ENCODE assay signal across 9 mouse cellular contexts in genomic region chr11:22989786-22990185, GRCm38 (mm10). TPM values are rescaled to one million over a fixed set of nuclear protein-coding genes. Genes with fewer than 3 reads are reported as not detected.
DNase-seq lines count a peak whose midpoint lies in the region; ATAC-seq lines count a peak whose summit lies in the region.
"Had no signal": no experiment of that assay in that cellular context is flagged by ENCODE, and none has a peak within 500 bp of the region (broad histone marks: within the 10 kb centered on the region; RNA-seq: fewer than 3 reads in every experiment).

No protein-coding gene starts in this region.

- H3K36me3 ChIP-seq in kidney, embryonic 14.5 days (ENCODE audit: control insufficient read depth, insufficient read depth, low read length) = peaks cover 20% of the 10 kb centered on the region
- H3K36me3 ChIP-seq in hindbrain, embryonic 13.5 days = peaks cover 13% of the 10 kb centered on the region
- peaks cover 13% of the 10 kb centered on the region for H3K36me3 ChIP-seq in midbrain, embryonic 12.5 days

- WGBS in kidney, embryonic 14.5 days = 57% methylated on average over 1 of the region's 1 CpGs
- 52% methylated on average over 1 of the region's 1 CpGs for WGBS in hindbrain, embryonic 13.5 days
- 39% methylated on average over 1 of the region's 1 CpGs for WGBS in midbrain, embryonic 12.5 days

- no peak for DNase-seq in kidney, postnatal 4 days
- no peak for DNase-seq in cerebellum, postnatal 36 days
- DNase-seq in ovary, postnatal 10 days (ENCODE audit: low spot score) = no peak
- no peak for DNase-seq in testis, postnatal 10 days (ENCODE audit: low spot score)

- H3K4me3 ChIP-seq in kidney, embryonic 14.5 days (ENCODE audit: low read length) = peak overlapping the region; percentile 70
- peak overlapping the region; percentile 88 for H3K4me3 ChIP-seq in brown adipose tissue, adult 24 weeks (ENCODE audit: insufficient read depth, low read depth, low read length)
- peak overlapping the region; percentile 81 for H3K4me3 ChIP-seq in hindbrain, embryonic 13.5 days
- peak overlapping the region; percentile 88 for H3K4me3 ChIP-seq in midbrain, embryonic 12.5 days

- H3K9me3 ChIP-seq in kidney, embryonic 14.5 days (ENCODE audit: control insufficient read depth, low read length) = no peaks in the 10 kb centered on the region
- no peaks in the 10 kb centered on the region for H3K9me3 ChIP-seq in hindbrain, embryonic 13.5 days
- H3K9me3 ChIP-seq in midbrain, embryonic 12.5 days = no peaks in the 10 kb centered on the region

- H3K27me3 ChIP-seq in kidney, embryonic 14.5 days (ENCODE audit: control insufficient read depth, insufficient read depth, low read length) = no peaks in the 10 kb centered on the region
- H3K27me3 ChIP-seq in hindbrain, embryonic 13.5 days = no peaks in the 10 kb centered on the region
- no peaks in the 10 kb centered on the region for H3K27me3 ChIP-seq in midbrain, embryonic 12.5 days
- H3K27me3 ChIP-seq: Patski had no signal

- ATAC-seq in kidney, embryonic 14.5 days (ENCODE audit: low FRiP score, low TSS enrichment) = peak; percentile 2; the same call in 1 of the 2 replicates
- peak; percentile 5 for ATAC-seq in hindbrain, embryonic 13.5 days (ENCODE audit: low FRiP score)
- ATAC-seq in midbrain, embryonic 12.5 days (ENCODE audit: low FRiP score, low read depth) = no peak

- peak overlapping the region; percentile 91 for H3K9ac ChIP-seq in kidney, embryonic 14.5 days (ENCODE audit: low read depth, low read length)
- H3K9ac ChIP-seq in hindbrain, embryonic 13.5 days = peak overlapping the region; percentile 91
- peak overlapping the region; percentile 55; the same call in 1 of the 2 replicates for H3K9ac ChIP-seq in midbrain, embryonic 12.5 days (replicated peaks)

- peak overlapping the region; percentile 48 for H3K4me2 ChIP-seq in kidney, embryonic 14.5 days (replicated peaks; ENCODE audit: low read depth, low read length)
- H3K4me2 ChIP-seq in hindbrain, embryonic 13.5 days = peak overlapping the region; percentile 93
- H3K4me2 ChIP-seq in midbrain, embryonic 12.5 days (replicated peaks) = peak overlapping the region; percentile 97

- H3K4me1 ChIP-seq in kidney, embryonic 14.5 days (ENCODE audit: control insufficient read depth, insufficient read depth, low read length) = peaks cover 9% of the 10 kb centered on the region
- H3K4me1 ChIP-seq in brown adipose tissue, adult 24 weeks (ENCODE audit: control insufficient read depth, insufficient read depth, insufficient read length, low read length) = peaks cover 6% of the 10 kb centered on the region; the same call in 1 of the 2 replicates
- H3K4me1 ChIP-seq in hindbrain, embryonic 13.5 days (replicated peaks) = peaks cover 17% of the 10 kb centered on the region
- peaks cover 18% of the 10 kb centered on the region for H3K4me1 ChIP-seq in midbrain, embryonic 12.5 days

- peak overlapping the region; percentile 79 for H3K27ac ChIP-seq in kidney, embryonic 14.5 days (ENCODE audit: low read depth, low read length)
- peak overlapping the region; percentile 78 for H3K27ac ChIP-seq in brown adipose tissue, adult 24 weeks (replicated peaks; ENCODE audit: low read depth, low read length)
- H3K27ac ChIP-seq in hindbrain, embryonic 13.5 days = peak overlapping the region; percentile 95
- H3K27ac ChIP-seq in midbrain, embryonic 12.5 days (replicated peaks) = peak overlapping the region; percentile 93

RNA-seq across cellular contexts. Expression of gene Cct4, which starts 0.5 kb away (rescaled TPM):
- polyA plus RNA-seq in kidney, embryonic 14.5 days (2014; fragmentation: Nextera tagmentation; extraction: Ambion mirVana) = 303 and 365 TPM in 2 replicates
- polyA plus RNA-seq in brown adipose tissue, adult 24 weeks (2012; ENCODE audit: insufficient read depth, insufficient read length, missing spikeins) = 98.0 and 116 TPM in 2 replicates
- 309 and 314 TPM in 2 replicates for polyA plus RNA-seq in hindbrain, embryonic 13.5 days (2015; fragmentation: Nextera tagmentation; extraction: Ambion mirVana)
- polyA plus RNA-seq in midbrain, embryonic 12.5 days (2016; fragmentation: Nextera tagmentation; extraction: Ambion mirVana) = 350 and 378 TPM in 2 replicates

RNA-seq across cellular contexts. Expression of gene Commd1, which starts 7.6 kb away (rescaled TPM):
- polyA plus RNA-seq in kidney, embryonic 14.5 days (2014; fragmentation: Nextera tagmentation; extraction: Ambion mirVana) = 398 and 493 TPM in 2 replicates
- 196 and 213 TPM in 2 replicates for polyA plus RNA-seq in brown adipose tissue, adult 24 weeks (2012; ENCODE audit: insufficient read depth, insufficient read length, missing spikeins)
- polyA plus RNA-seq in hindbrain, embryonic 13.5 days (2015; fragmentation: Nextera tagmentation; extraction: Ambion mirVana) = 287 and 301 TPM in 2 replicates
- 333 and 349 TPM in 2 replicates for polyA plus RNA-seq in midbrain, embryonic 12.5 days (2016; fragmentation: Nextera tagmentation; extraction: Ambion mirVana)

RNA-seq across cellular contexts. Expression of gene Gm28048, which starts 7.9 kb away (rescaled TPM):
- 13.7 and 19.7 TPM in 2 replicates for polyA plus RNA-seq in kidney, embryonic 14.5 days (2014; fragmentation: Nextera tagmentation; extraction: Ambion mirVana)
- 5.4 and 5.8 TPM in 2 replicates for polyA plus RNA-seq in brown adipose tissue, adult 24 weeks (2012; ENCODE audit: insufficient read depth, insufficient read length, missing spikeins)
- polyA plus RNA-seq in hindbrain, embryonic 13.5 days (2015; fragmentation: Nextera tagmentation; extraction: Ambion mirVana) = 4.8 and 6.1 TPM in 2 replicates
- 4.9 and 5.9 TPM in 2 replicates for polyA plus RNA-seq in midbrain, embryonic 12.5 days (2016; fragmentation: Nextera tagmentation; extraction: Ambion mirVana)

RNA-seq across cellular contexts. Expression of gene Fam161a, which starts 17.5 kb away (rescaled TPM):
- 2.3 and 3.1 TPM in 2 replicates for polyA plus RNA-seq in kidney, embryonic 14.5 days (2014; fragmentation: Nextera tagmentation; extraction: Ambion mirVana)
- 5.5 and 5.9 TPM in 2 replicates for polyA plus RNA-seq in brown adipose tissue, adult 24 weeks (2012; ENCODE audit: insufficient read depth, insufficient read length, missing spikeins)
- 6.6 and 7.5 TPM in 2 replicates for polyA plus RNA-seq in hindbrain, embryonic 13.5 days (2015; fragmentation: Nextera tagmentation; extraction: Ambion mirVana)
- 4.6 and 4.7 TPM in 2 replicates for polyA plus RNA-seq in midbrain, embryonic 12.5 days (2016; fragmentation: Nextera tagmentation; extraction: Ambion mirVana)

RNA-seq across cellular contexts. Expression of gene Zrsr1, which starts 18.0 kb away (rescaled TPM):
- polyA plus RNA-seq in kidney, embryonic 14.5 days (2014; fragmentation: Nextera tagmentation; extraction: Ambion mirVana) = 2.3 and 3.0 TPM in 2 replicates
- 29.4 and 32.5 TPM in 2 replicates for polyA plus RNA-seq in brown adipose tissue, adult 24 weeks (2012; ENCODE audit: insufficient read depth, insufficient read length, missing spikeins)
- 6.6 and 8.3 TPM in 2 replicates for polyA plus RNA-seq in hindbrain, embryonic 13.5 days (2015; fragmentation: Nextera tagmentation; extraction: Ambion mirVana)
- 4.5 and 6.0 TPM in 2 replicates for polyA plus RNA-seq in midbrain, embryonic 12.5 days (2016; fragmentation: Nextera tagmentation; extraction: Ambion mirVana)
